Mouse (Mus musculus): ENCODE data around the gene Spock2. TPM values are rescaled to one million over a fixed set of nuclear protein-coding genes. Genes with fewer than 3 reads are reported as not detected.

Spock2 gene
- 15.5 and 19.6 TPM in 2 replicates for polyA plus RNA-seq (2015; fragmentation: Nextera tagmentation; extraction: Ambion mirVana)

DNA sequence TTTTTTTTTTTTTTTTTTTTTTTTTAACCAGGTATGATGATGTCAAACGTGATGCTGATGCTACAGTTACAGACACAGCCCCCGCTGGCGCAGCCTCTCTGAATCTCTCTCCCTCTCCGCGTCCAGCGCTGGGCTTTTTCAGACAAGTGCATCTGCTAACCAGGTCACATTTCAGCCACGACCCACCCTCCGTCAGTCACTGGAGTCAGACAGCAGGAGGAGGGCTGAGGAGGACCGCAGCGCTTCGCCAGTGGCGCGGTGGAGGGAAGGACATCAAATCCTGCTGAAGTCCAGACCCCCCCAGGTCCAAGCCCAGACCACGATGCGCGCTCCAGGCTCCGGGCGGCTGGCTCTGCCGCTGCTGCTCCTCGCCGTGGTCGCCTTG, at the start of gene Spock2:
Gene Spock2, plus strand, starts transcription at position 74 of the 385 bp plus-strand sequence.

Small RNA genes lying within 50 kb of the gene (microRNA-seq; reads per million reads assigned to microRNA genes)
- not detected for gene Mir6906 (ENCODE audit: borderline replicate concordance, insufficient number of aligned reads)

Other genes with a start within 250 kb of the Spock2 start
- 18.9 and 31.9 TPM in 2 replicates for gene Dnajb12, start 226.7 kb upstream of the Spock2 start, polyA plus RNA-seq (2015; fragmentation: Nextera tagmentation; extraction: Ambion mirVana)
- 24.3 and 38.3 TPM in 2 replicates for gene Ddit4, start 154.4 kb upstream of the Spock2 start, polyA plus RNA-seq (2015; fragmentation: Nextera tagmentation; extraction: Ambion mirVana)
- gene Ascc1, start 103.4 kb upstream of the Spock2 start, polyA plus RNA-seq (2015; fragmentation: Nextera tagmentation; extraction: Ambion mirVana), result 43.0 and 47.6 TPM in 2 replicates
- gene Anapc16, start 103.1 kb upstream of the Spock2 start, polyA plus RNA-seq (2015; fragmentation: Nextera tagmentation; extraction: Ambion mirVana), result 135 and 145 TPM in 2 replicates
- 0.76 and 0.91 TPM in 2 replicates for gene Chst3, start 113.0 kb downstream of the Spock2 start, polyA plus RNA-seq (2015; fragmentation: Nextera tagmentation; extraction: Ambion mirVana)
- 138 and 184 TPM in 2 replicates for gene Psap, start 171.4 kb downstream of the Spock2 start, polyA plus RNA-seq (2015; fragmentation: Nextera tagmentation; extraction: Ambion mirVana)
- 5.5 and 6.2 TPM in 2 replicates for gene Vsir, start 240.6 kb downstream of the Spock2 start, polyA plus RNA-seq (2015; fragmentation: Nextera tagmentation; extraction: Ambion mirVana)

Data from adrenal gland, postnatal 0 days (tissue).